Mouse (Mus musculus) right cerebral cortex, postnatal 10 days (tissue): ENCODE measurements at regions not wholly inside any gene's neighbourhood (a gene's known extent, or its start where the extent isn't known, plus 50 kb on each side); places are given as distances from the start of the nearest gene placed in this dataset.

ENCODE experiments used
- DNase-seq, 2 experiments: peaks; one replicate each; pipeline ENCODE4 v3.0.0; 2021; ENCODE audit warnings: low spot score in 2 of 2

- DNase-seq = no peak
These were observed 328.9 kb upstream of the Tnp1 start for GRCm38 (mm10) chr1:73344587-73344986.

- no peak for DNase-seq
These were observed 326.2 kb upstream of the Tnp1 start for GRCm38 (mm10) chr1:73341911-73342310.

GRCm38 (mm10) chr1:73337401-73337800 is 321.7 kb upstream of the Tnp1 start:
- no peak for DNase-seq

- DNase-seq = no peak
These were observed 293.8 kb upstream of the Tnp1 start for GRCm38 (mm10) chr1:73309556-73309955.

GRCm38 (mm10) chr1:73308420-73308819 is 292.7 kb upstream of the Tnp1 start:
- no peak for DNase-seq

GRCm38 (mm10) chr1:73307194-73307593 is 291.5 kb upstream of the Tnp1 start:
- DNase-seq = no peak

- no peak for DNase-seq
These were observed 284.4 kb upstream of the Tnp1 start for GRCm38 (mm10) chr1:73299978-73300688.

GRCm38 (mm10) chr1:73285342-73285741 is 269.6 kb upstream of the Tnp1 start:
- no peak for DNase-seq

GRCm38 (mm10) chr1:73274480-73274879 is 258.8 kb upstream of the Tnp1 start:
- peak in 1 of 2 experiments; percentile 28 for DNase-seq

GRCm38 (mm10) chr1:73270787-73271391 is 255.2 kb upstream of the Tnp1 start:
- DNase-seq = peak; percentile 35 to 36

GRCm38 (mm10) chr1:73269051-73269755 is 253.5 kb upstream of the Tnp1 start:
- DNase-seq = no peak

GRCm38 (mm10) chr1:73265009-73265408 is 249.3 kb upstream of the Tnp1 start:
- peak; percentile 48 to 51 for DNase-seq

GRCm38 (mm10) chr1:73264245-73264644 is 248.5 kb upstream of the Tnp1 start:
- DNase-seq = no peak

- DNase-seq = no peak
These were observed 243.9 kb upstream of the Tnp1 start for GRCm38 (mm10) chr1:73259525-73260098.

- no peak for DNase-seq
These were observed 241.6 kb upstream of the Tnp1 start for GRCm38 (mm10) chr1:73257263-73257662.

- DNase-seq = no peak
These were observed 236.2 kb upstream of the Tnp1 start for GRCm38 (mm10) chr1:73251911-73252356.

GRCm38 (mm10) chr1:73244016-73244415 is 228.3 kb upstream of the Tnp1 start:
- no peak for DNase-seq

- DNase-seq = peak in 1 of 2 experiments; percentile 35
These were observed 226.6 kb upstream of the Tnp1 start for GRCm38 (mm10) chr1:73242290-73242689.

- no peak for DNase-seq
These were observed 221.2 kb upstream of the Tnp1 start for GRCm38 (mm10) chr1:73236867-73237266.

- no peak for DNase-seq
These were observed 217.9 kb upstream of the Tnp1 start for GRCm38 (mm10) chr1:73233636-73234035.

GRCm38 (mm10) chr1:73233041-73233440 is 217.3 kb upstream of the Tnp1 start:
- no peak for DNase-seq

- DNase-seq = no peak
These were observed 214.9 kb upstream of the Tnp1 start for GRCm38 (mm10) chr1:73230611-73231010.
